Mouse (Mus musculus) neutrophil, adult 83 days (primary cell): ENCODE measurements around the gene Gm49776. TPM values are rescaled to one million over a fixed set of nuclear protein-coding genes. Genes with fewer than 3 reads are reported as not detected.

Experiments
- total RNA-seq, 2 experiments: library from RNA; stranded (reverse); gene quantifications; one replicate each; pipeline ENCODE4 v1.2.4; 2023

The Gm49776 gene
- not detected for total RNA-seq

DNA sequence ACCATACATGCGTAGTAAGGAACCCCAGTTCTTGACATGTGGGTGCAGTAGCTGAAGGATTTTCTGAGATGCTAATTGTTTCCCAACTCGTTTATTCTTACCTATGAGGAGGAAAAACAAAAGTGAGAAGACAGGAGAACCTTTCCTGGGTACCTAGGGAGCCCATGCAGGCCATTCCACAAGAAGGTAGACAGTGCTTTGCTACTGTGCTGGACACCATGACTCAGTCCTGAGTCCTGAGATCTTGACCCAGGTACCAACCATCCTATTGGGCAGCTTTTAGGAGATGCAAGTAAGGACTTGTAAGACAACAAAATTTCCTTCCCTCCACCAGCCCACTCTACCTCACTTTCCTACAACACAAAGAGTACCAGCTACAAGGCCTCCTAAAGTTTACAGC, at the start of gene Gm49776:
Gene Gm49776, minus strand, starts transcription at position 101 of the 400 bp plus-strand sequence.

DNA sequence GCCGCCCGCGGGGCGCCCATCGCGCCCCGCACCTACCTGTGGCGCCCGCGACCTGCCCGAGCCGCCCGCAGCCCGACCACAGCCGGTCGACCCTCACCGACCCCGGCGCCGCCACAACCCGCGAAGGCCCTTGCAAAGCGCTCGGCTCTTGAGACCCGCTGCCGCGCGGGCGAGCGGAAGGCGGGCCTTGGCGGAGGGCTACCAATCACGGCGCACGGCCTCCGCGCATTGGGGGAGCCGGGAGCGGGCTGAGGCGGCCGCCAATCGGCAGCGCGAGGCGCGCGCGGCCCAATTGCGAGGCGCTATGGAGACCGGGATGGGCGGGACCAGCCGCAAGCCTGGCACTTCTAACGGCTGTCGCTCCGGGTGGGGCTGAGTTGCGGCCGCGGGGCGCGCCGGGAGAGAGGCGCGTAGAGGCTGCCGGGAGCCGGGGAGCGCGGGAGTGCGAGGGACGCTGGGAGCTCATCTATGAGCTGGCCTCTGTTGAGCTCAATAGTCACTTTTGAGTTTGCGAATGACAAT, 31.0 kb upstream of the Gm49776 start, which contains the start of gene Dgcr8:
Gene Dgcr8, minus strand, starts transcription at position 180 of the 522 bp plus-strand sequence.

DNA sequence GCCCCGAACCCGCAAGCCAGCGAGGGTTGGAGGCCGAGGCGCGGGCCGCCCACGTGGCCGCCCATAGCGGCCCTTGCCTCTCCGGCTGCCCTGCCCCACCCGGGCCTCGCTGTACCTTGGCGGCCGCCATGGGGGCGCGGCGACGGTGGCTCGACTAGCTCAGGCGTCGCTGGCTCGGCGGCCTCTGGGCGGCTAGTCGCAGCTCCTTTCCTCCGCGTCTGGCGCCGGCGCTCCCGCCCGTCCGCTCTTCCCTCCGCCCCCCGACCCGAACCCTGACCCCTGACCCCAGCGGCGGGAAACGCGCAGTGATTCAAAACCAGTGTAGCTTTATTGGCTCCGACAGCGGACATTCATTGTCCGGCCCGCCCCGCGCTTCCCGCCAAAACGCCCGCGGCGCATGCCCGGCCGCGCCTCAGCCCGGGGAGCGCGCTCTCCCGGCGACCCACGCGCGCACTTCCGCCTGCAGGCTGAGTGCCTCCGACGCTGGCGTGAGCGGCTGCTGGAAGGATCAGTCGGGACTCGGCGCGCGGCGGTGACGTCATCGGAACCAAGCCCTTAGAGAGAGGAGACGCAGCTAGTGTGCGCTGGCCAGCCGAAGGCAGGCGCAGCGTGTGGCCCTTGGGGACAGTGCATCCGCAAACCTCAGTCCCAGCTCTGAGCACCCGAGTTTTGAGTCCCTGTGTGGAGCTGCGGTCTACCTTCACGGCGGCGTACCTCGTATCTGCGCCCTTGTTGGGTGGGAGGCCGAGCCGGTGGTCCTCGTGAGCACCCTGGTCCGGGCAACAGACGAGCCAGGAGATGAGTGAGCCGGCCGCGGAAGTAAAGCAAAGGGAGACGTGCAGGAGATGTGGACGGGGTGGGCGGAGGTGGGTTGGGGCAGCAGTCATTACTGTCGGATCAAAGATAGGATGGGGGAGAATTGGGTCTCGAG, 9.4 kb downstream of the Gm49776 start, which contains the start of the genes Trmt2a and Ranbp1:
Gene Trmt2a, plus strand, starts transcription at position 247 of the 931 bp plus-strand sequence.
Gene Ranbp1, minus strand, starts transcription at position 300 of the 931 bp plus-strand sequence.

GRCm38 (mm10) chr16:18234671-18235388, 23.3 kb downstream of the Gm49776 start, which contains the start of gene Zdhhc8:
Gene Zdhhc8 (minus strand): TSS chr16:18235136.

DNA sequence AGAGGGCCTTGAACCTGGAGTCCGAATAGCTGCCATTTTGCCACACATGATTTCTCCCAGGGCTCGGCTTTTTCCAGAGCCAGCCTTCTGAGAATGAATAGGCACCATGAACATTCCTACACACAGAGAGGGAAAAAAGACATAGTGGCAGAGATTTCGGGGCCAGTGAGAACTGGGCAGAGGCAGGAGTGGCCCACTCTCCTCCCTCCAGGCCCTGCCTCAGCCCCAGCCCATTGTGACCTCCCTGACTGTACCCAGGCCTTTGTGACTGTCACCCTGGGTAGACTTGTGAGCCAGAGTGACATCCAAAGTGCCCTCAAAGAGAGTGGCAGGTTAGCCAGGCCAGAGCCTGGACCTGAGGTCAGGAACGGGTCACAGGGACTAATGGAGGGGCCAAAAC, 40.5 kb downstream of the Gm49776 start, which contains the start of gene Ccdc188:
Gene Ccdc188, plus strand, starts transcription at position 301 of the 400 bp plus-strand sequence.

Other genes with a start within 250 kb of the Gm49776 start
- gene Dgcr6, start 205.5 kb downstream of the Gm49776 start, total RNA-seq: 1 to 10 TPM; 6.6 to 8.2 TPM
- gene Prodh, start 168.1 kb downstream of the Gm49776 start, total RNA-seq: 10 to 100 TPM in 1 of 2 experiments, 1 to 10 TPM in 1; 9.4 to 10.1 TPM
- under 1 TPM; 0.53 to 0.62 TPM for gene Rtn4r, start 130.7 kb downstream of the Gm49776 start, total RNA-seq
- gene Ccdc188, start 40.4 kb downstream of the Gm49776 start, total RNA-seq: not detected
- 1 to 10 TPM; 3.3 to 4.4 TPM for gene Zdhhc8, start 23.2 kb downstream of the Gm49776 start, total RNA-seq
- 10 to 100 TPM; 40.0 to 45.6 TPM for gene Trmt2a, start 9.6 kb downstream of the Gm49776 start, total RNA-seq
- gene Ranbp1, start 9.6 kb downstream of the Gm49776 start, total RNA-seq: 10 to 100 TPM; 71.8 to 79.3 TPM
- 10 to 100 TPM; 28.9 to 32.0 TPM for gene Dgcr8, start 30.9 kb upstream of the Gm49776 start, total RNA-seq
- gene Tango2, start 89.8 kb upstream of the Gm49776 start, total RNA-seq: 10 to 100 TPM; 24.6 to 29.5 TPM
- gene Arvcf, start 89.9 kb upstream of the Gm49776 start, total RNA-seq: 1 to 10 TPM; 6.7 to 7.6 TPM
- gene Txnrd2, start 168.1 kb upstream of the Gm49776 start, total RNA-seq: 10 to 100 TPM; 12.7 to 17.6 TPM
- gene Comt, start 168.5 kb upstream of the Gm49776 start, total RNA-seq: 10 to 100 TPM; 34.6 to 39.1 TPM
- 1 to 10 TPM; 1.1 to 3.9 TPM for gene Gnb1l, start 240.4 kb upstream of the Gm49776 start, total RNA-seq
- gene Rtl10, start 240.6 kb upstream of the Gm49776 start, total RNA-seq: 1 to 10 TPM; 1.3 to 2.1 TPM